Mouse (Mus musculus): ENCODE results near the gene Clcf1. TPM values are rescaled to one million over a fixed set of nuclear protein-coding genes. Genes with fewer than 3 reads are reported as not detected.
"Not testable (repeated sequence)": the region's sequence is repeated elsewhere in the genome, so short reads cannot be mapped to it uniquely, and the experiment has no call there.

Gene Clcf1
- polyA plus RNA-seq, 2 experiments from 2014 or later, result 35.0 to 46.5 TPM

GRCm38 (mm10) chr19:4218784-4219183, 4.7 kb downstream of the Clcf1 start:
- peak; percentile 45 for ATAC-seq

GRCm38 (mm10) chr19:4219943-4220342, 5.9 kb downstream of the Clcf1 start:
- no peak for ATAC-seq

- no peak for ATAC-seq
Observed at GRCm38 (mm10) chr19:4220416-4220815, 6.4 kb downstream of the Clcf1 start.

- ATAC-seq, result peak; percentile 40
Observed at GRCm38 (mm10) chr19:4220957-4221743, 7.1 kb downstream of the Clcf1 start.

GRCm38 (mm10) chr19:4222165-4222564, 8.1 kb downstream of the Clcf1 start:
- ATAC-seq, result no peak

- no peak for ATAC-seq
Observed at GRCm38 (mm10) chr19:4226779-4227178, 12.7 kb downstream of the Clcf1 start.

GRCm38 (mm10) chr19:4227446-4227845, 13.4 kb downstream of the Clcf1 start:
- ATAC-seq, result no peak

- ATAC-seq, result peak; percentile 14
Observed at GRCm38 (mm10) chr19:4227894-4228678, 14.0 kb downstream of the Clcf1 start.

GRCm38 (mm10) chr19:4228891-4229290, 14.9 kb downstream of the Clcf1 start:
- no peak for ATAC-seq

GRCm38 (mm10) chr19:4229451-4230076, 15.5 kb downstream of the Clcf1 start:
- ATAC-seq, result no peak

GRCm38 (mm10) chr19:4230415-4230814, 16.4 kb downstream of the Clcf1 start:
- no peak for ATAC-seq

- ATAC-seq, result peak; percentile 84
Observed at GRCm38 (mm10) chr19:4231253-4232185, 17.5 kb downstream of the Clcf1 start, which contains the start of gene Pold4. TSS of gene Pold4 (plus strand) at chr19:4231899.

- ATAC-seq, result peak; percentile 54
Observed at GRCm38 (mm10) chr19:4232186-4232572, 18.1 kb downstream of the Clcf1 start.

GRCm38 (mm10) chr19:4232651-4233050, 18.6 kb downstream of the Clcf1 start:
- no peak for ATAC-seq

GRCm38 (mm10) chr19:4234548-4234947, 20.5 kb downstream of the Clcf1 start:
- no peak for ATAC-seq

GRCm38 (mm10) chr19:4240247-4240668, 26.2 kb downstream of the Clcf1 start:
- no peak for ATAC-seq

- ATAC-seq, result no peak
Observed at GRCm38 (mm10) chr19:4242416-4242815, 28.4 kb downstream of the Clcf1 start.

- ATAC-seq, result no peak
Observed at GRCm38 (mm10) chr19:4244775-4245174, 30.7 kb downstream of the Clcf1 start.

GRCm38 (mm10) chr19:4247010-4247409, 33.0 kb downstream of the Clcf1 start:
- no peak for ATAC-seq

- ATAC-seq, result not testable (repeated sequence)
Observed at GRCm38 (mm10) chr19:4248683-4249082, 34.6 kb downstream of the Clcf1 start.

GRCm38 (mm10) chr19:4254230-4254629, 40.2 kb downstream of the Clcf1 start:
- ATAC-seq, result no peak

GRCm38 (mm10) chr19:4255583-4256162, 41.6 kb downstream of the Clcf1 start:
- ATAC-seq, result no peak

Data from CD4-positive, CD25-positive, alpha-beta regulatory T cell, adult 4 months (primary cell).